16 mouse cellular contexts compared by ENCODE assay signal in genomic region chr5:64599015-64599414, GRCm38 (mm10).
DNase-seq lines count a peak whose midpoint lies in the region; ATAC-seq lines count a peak whose summit lies in the region.
"Had no signal": no experiment of that assay in that cellular context is flagged by ENCODE, and none has a peak within 500 bp of the region (broad histone marks: within the 10 kb centered on the region; RNA-seq: fewer than 3 reads in every experiment).

No protein-coding gene starts in this region.

- DNase-seq in heart, adult 11 months, result peak; percentile 89
- no peak for DNase-seq in heart, adult 18-20 months
- peak; percentile 32 for DNase-seq in thymus, postnatal 14 days
- DNase-seq in thymus, postnatal 4 days, result no peak
- no peak for DNase-seq in cerebellum, postnatal 10 days
- no peak for DNase-seq in embryo, embryonic 10 days (ENCODE audit: low spot score)
- DNase-seq: cerebellum, postnatal 14 days; gastrocnemius, postnatal 14 days; layer of hippocampus, postnatal 36 days; lung, postnatal 36 days had no signal

- WGBS in kidney, embryonic 16.5 days, result 26% methylated on average over 3 of the region's 3 CpGs
- 29% methylated on average over 3 of the region's 3 CpGs for WGBS in kidney, embryonic 14.5 days

- peaks cover 58% of the 10 kb centered on the region for H3K4me1 ChIP-seq in kidney, embryonic 16.5 days (ENCODE audit: insufficient read depth, low read length)
- peaks cover 22% of the 10 kb centered on the region for H3K4me1 ChIP-seq in kidney, embryonic 14.5 days (ENCODE audit: control insufficient read depth, insufficient read depth, low read length)

- H3K36me3 ChIP-seq in kidney, embryonic 16.5 days (ENCODE audit: insufficient read depth, low read length), result no peaks in the 10 kb centered on the region
- no peaks in the 10 kb centered on the region for H3K36me3 ChIP-seq in kidney, embryonic 14.5 days (ENCODE audit: control insufficient read depth, insufficient read depth, low read length)
- H3K36me3 ChIP-seq: forebrain, embryonic 15.5 days; intestine, embryonic 15.5 days; neural tube, embryonic 15.5 days had no signal

- peak overlapping the region; percentile 85 for H3K27ac ChIP-seq in kidney, embryonic 16.5 days (ENCODE audit: low read length)
- no peak overlapping the region; the same call in 1 of the 2 replicates for H3K27ac ChIP-seq in kidney, embryonic 14.5 days (ENCODE audit: low read depth, low read length)

- H3K9ac ChIP-seq in kidney, embryonic 16.5 days (replicated peaks; ENCODE audit: low read length), result no peak overlapping the region
- no peak overlapping the region; the same call in 1 of the 2 replicates for H3K9ac ChIP-seq in kidney, embryonic 14.5 days (ENCODE audit: low read depth, low read length)
- H3K9ac ChIP-seq: forebrain, embryonic 15.5 days; intestine, embryonic 15.5 days; neural tube, embryonic 15.5 days had no signal

- H3K27me3 ChIP-seq in kidney, embryonic 16.5 days (ENCODE audit: insufficient read depth, low read length), result no peaks in the 10 kb centered on the region
- H3K27me3 ChIP-seq in kidney, embryonic 14.5 days (ENCODE audit: control insufficient read depth, insufficient read depth, low read length), result no peaks in the 10 kb centered on the region
- H3K27me3 ChIP-seq: forebrain, embryonic 15.5 days; intestine, embryonic 15.5 days; neural tube, embryonic 15.5 days had no signal

- no peak for ATAC-seq in kidney, embryonic 16.5 days (ENCODE audit: low FRiP score, low TSS enrichment)
- no peak for ATAC-seq in kidney, embryonic 14.5 days (ENCODE audit: low FRiP score, low TSS enrichment)
- ATAC-seq: forebrain, embryonic 15.5 days; intestine, embryonic 15.5 days; midbrain, embryonic 16.5 days had no signal

- no peak overlapping the region for H3K4me2 ChIP-seq in kidney, embryonic 16.5 days (replicated peaks; ENCODE audit: low read depth, low read length)
- H3K4me2 ChIP-seq in kidney, embryonic 14.5 days (replicated peaks; ENCODE audit: low read depth, low read length), result no peak overlapping the region
- H3K4me2 ChIP-seq: forebrain, embryonic 15.5 days; neural tube, embryonic 15.5 days had no signal

- H3K9me3 ChIP-seq in kidney, embryonic 16.5 days (ENCODE audit: low read length), result no peaks in the 10 kb centered on the region
- no peaks in the 10 kb centered on the region for H3K9me3 ChIP-seq in kidney, embryonic 14.5 days (ENCODE audit: control insufficient read depth, low read length)
- H3K9me3 ChIP-seq: forebrain, embryonic 15.5 days; intestine, embryonic 15.5 days; neural tube, embryonic 15.5 days had no signal

- H3K4me3 ChIP-seq in kidney, embryonic 16.5 days (ENCODE audit: low read length), result no peak overlapping the region
- no peak overlapping the region for H3K4me3 ChIP-seq in kidney, embryonic 14.5 days (ENCODE audit: low read length)
- H3K4me3 ChIP-seq: forebrain, embryonic 15.5 days; intestine, embryonic 15.5 days; neural tube, embryonic 15.5 days had no signal

Comparison
In these comparisons a context has a peak if more than half of its experiments do, and no peak if none do; other contexts are left out.
1. DNase-seq: peak in heart, adult 11 months (single experiment) and thymus, postnatal 14 days (single experiment); none in heart, adult 18-20 months (0 of 2), thymus, postnatal 4 days (single experiment), cerebellum, postnatal 10 days (0 of 2) and embryo, embryonic 10 days (single experiment).